Mouse (Mus musculus) NIH3T3 (cell line): Measurements from ENCODE around the gene 5730455P16Rik.

Experiments used
- DNase-seq: peaks from one replicate; pipeline ENCODE4 v3.0.0-alpha.2; 2012; ENCODE audit warnings: low read depth

The 5730455P16Rik gene

GRCm38 (mm10) chr11:80378452-80379068 is 726 bp upstream of the 5730455P16Rik start:
- peak; percentile 32 for DNase-seq

GRCm38 (mm10) chr11:80376651-80377050 is 1.2 kb downstream of the 5730455P16Rik start:
- no peak for DNase-seq

GRCm38 (mm10) chr11:80368949-80369348 is 8.9 kb downstream of the 5730455P16Rik start:
- peak; percentile 38 for DNase-seq

GRCm38 (mm10) chr11:80354832-80355231 is 23.0 kb downstream of the 5730455P16Rik start:
- DNase-seq: peak; percentile 25

GRCm38 (mm10) chr11:80351832-80352430 is 25.9 kb downstream of the 5730455P16Rik start:
- DNase-seq: peak; percentile 91

GRCm38 (mm10) chr11:80342482-80342881 is 35.4 kb downstream of the 5730455P16Rik start:
- peak; percentile 75 for DNase-seq

- peak; percentile 41 for DNase-seq
Observed at GRCm38 (mm10) chr11:80336351-80336730, 41.5 kb downstream of the 5730455P16Rik start.

GRCm38 (mm10) chr11:80335609-80336350 is 42.1 kb downstream of the 5730455P16Rik start:
- no peak for DNase-seq

GRCm38 (mm10) chr11:80332709-80333400 is 45.0 kb downstream of the 5730455P16Rik start:
- DNase-seq: peak; percentile 40

- DNase-seq: no peak
Observed at GRCm38 (mm10) chr11:80324636-80325035, 53.2 kb downstream of the 5730455P16Rik start.

- DNase-seq: no peak
Observed at GRCm38 (mm10) chr11:80323255-80323654, 54.6 kb downstream of the 5730455P16Rik start.

GRCm38 (mm10) chr11:80315743-80316639 is 61.8 kb downstream of the 5730455P16Rik start:
- no peak for DNase-seq

GRCm38 (mm10) chr11:80313944-80314343 is 63.9 kb downstream of the 5730455P16Rik start:
- no peak for DNase-seq

- DNase-seq: no peak
Observed at GRCm38 (mm10) chr11:80313462-80313861, 64.4 kb downstream of the 5730455P16Rik start.

GRCm38 (mm10) chr11:80312565-80312964 is 65.3 kb downstream of the 5730455P16Rik start:
- peak; percentile 68 for DNase-seq

- no peak for DNase-seq
Observed at GRCm38 (mm10) chr11:80312049-80312448, 65.8 kb downstream of the 5730455P16Rik start.

GRCm38 (mm10) chr11:80311271-80311670 is 66.6 kb downstream of the 5730455P16Rik start:
- no peak for DNase-seq
